Mouse (Mus musculus) G1E-ER4 (cell line): Measurements from ENCODE around the gene Arel1. TPM values are rescaled to one million over a fixed set of nuclear protein-coding genes. Genes with fewer than 3 reads are reported as not detected.

Experiments
- GATA1 ChIP-seq: IDR thresholded peaks from one replicate; pipeline ENCODE4 v1.8.0; 2012; ENCODE audit warnings: low read length, inconsistent platforms
- polyA plus RNA-seq: library from polyadenylated mRNA; stranded (reverse); fragments of >175 nt; gene quantifications from 2 replicates; pipeline ENCODE4 v1.2.3, GENCODE M21; 2012

The Arel1 gene
- 7.5 and 7.9 TPM in 2 replicates for polyA plus RNA-seq

- no peak for TF ChIP-seq GATA1
Observed at GRCm38 (mm10) chr12:84970428-84971096, at the start of gene Arel1, which contains the start of gene Fcf1. Gene Arel1, minus strand, starts transcription at chr12:84970900. Gene Fcf1, plus strand, starts transcription at chr12:84970897.

DNA sequence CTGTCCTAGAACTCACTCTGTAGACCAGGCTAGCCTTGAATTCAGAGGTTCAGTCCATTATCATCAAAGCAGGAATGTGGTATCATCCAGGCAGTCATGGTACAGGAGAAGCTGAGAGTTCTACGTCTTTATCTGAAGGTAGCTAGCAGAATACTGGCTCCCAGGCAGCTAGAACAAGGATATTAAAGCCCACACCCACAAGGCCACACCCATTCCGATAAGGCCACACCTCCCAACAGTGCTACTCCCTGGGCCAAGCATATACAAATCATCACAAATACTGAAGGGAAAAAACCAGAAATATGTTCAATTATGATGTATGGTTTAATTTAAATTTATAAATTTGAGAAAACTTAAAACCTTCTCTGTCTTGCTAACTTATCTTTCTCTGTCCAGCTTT lies 41.5 kb upstream of the Arel1 start:
- TF ChIP-seq GATA1: no peak

GRCm38 (mm10) chr12:85010541-85010940 lies 39.8 kb upstream of the Arel1 start:
- no peak for TF ChIP-seq GATA1

- TF ChIP-seq GATA1: no peak
Observed at GRCm38 (mm10) chr12:85009776-85010175, 39.1 kb upstream of the Arel1 start.

DNA sequence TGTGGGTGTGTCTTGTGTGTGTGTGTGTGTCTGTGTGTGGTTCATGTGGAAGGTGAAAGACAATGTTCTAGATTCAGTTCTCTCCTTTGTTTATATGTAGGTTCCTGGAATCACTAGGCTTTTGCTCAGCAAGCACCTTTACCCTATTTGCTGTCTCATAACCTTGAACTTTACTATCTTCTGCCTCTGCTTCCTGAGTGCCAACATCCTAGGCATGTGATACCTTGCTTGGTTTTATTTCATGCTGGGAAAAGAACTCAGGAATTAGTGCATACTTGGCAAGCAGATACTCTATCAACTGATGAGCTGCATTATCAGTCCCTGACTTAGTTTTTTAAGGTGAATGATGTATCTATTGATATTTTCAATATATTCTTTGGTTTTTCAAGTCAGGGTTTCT lies 36.3 kb upstream of the Arel1 start:
- no peak for TF ChIP-seq GATA1

DNA sequence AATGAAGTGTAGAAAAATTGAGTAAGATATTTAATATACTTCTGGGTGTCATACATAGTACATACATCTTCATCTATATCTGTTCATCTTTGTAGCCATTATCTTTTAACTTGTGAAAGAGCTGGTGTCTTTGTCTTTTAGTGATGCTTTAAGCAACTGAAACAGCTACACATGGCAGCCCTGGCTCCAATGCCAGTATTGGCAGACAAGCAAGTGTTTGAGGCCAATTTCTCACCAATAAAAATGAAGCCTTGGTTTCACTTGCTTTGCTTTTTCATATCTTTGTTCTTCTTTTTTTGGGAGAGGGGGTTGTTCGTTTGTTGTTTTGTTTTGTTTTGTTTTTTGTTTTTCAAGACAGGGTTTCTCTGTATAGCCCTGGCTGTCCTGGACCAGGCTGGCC lies 35.5 kb upstream of the Arel1 start:
- TF ChIP-seq GATA1: no peak

DNA sequence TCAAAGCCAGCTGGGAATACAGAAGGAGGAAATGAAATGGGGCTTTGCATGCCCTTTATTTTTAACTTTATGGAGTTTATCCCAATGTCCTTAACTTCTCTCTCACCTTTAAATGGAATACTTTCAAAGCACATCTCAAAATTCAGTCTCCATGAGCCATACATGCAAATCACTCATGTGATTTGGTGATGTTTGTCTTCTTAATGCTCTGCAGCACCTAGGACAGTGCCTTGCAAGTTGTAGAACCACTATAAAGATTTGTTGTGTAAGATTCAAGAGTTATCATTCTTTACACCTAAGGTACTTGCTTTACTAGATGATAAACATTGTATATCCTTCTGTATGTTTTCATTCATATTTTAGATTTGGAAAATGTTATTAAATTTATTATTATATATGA lies 28.4 kb upstream of the Arel1 start:
- no peak for TF ChIP-seq GATA1

GRCm38 (mm10) chr12:84996501-84997398 lies 26.1 kb upstream of the Arel1 start:
- no peak for TF ChIP-seq GATA1

GRCm38 (mm10) chr12:84996083-84996496 lies 25.4 kb upstream of the Arel1 start, which contains the start of gene Ylpm1:
Gene Ylpm1, plus strand, starts transcription at chr12:84996321.
- TF ChIP-seq GATA1: no peak

DNA sequence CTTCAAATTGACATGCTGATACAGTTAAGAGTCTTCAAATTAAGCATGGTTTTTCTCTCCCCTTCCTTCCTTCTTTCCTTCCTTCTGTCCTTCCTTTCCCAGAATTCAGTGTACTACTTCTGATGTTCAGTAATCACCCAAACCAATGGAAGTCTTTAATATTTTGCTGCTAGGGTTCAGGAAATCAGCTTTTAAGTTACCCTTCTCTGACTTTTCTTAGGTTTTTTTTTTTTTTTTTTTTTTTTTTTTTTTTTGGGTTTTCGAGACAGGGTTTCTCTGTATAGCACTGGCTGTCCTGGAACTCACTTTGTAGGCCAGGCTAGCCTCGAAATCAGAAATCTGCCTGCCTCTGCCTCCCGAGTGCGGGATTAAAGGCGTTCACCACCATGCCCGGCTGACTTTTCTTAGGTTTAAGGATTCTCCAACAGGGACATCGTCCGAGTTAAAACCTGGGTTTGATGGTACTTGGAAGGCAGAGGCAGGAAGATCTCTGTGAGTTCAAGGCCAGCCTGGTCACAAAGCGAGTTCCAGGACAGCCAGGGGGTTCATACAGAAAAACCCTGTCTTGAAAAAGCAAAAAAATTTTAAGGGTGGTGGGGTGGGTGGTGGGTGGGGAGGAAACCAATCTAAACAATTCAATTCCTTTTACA lies 24.5 kb upstream of the Arel1 start:
- TF ChIP-seq GATA1: no peak

DNA sequence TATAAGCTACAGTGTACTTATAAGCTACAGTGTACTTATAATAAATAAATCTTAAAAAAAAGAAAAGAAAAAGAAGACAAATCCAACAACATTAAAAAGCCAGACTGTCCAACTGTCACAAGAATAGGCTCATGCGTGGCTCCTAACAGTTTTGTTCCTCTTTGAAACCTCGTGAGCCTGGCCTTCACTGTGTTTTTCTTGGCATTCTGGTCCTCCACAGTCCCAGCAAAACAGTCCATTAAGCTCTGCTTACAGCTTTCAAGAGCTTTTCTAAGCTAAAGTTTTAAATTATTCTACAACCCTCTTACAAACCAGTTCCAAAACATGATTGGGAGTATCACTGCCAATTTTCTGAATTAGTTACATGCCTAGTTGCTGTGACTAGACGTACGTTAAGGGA lies 18.8 kb upstream of the Arel1 start:
- TF ChIP-seq GATA1: no peak

- no peak for TF ChIP-seq GATA1
Observed at GRCm38 (mm10) chr12:84979264-84979862, 8.7 kb upstream of the Arel1 start.

GRCm38 (mm10) chr12:84969656-84970427 lies 858 bp downstream of the Arel1 start:
- no peak for TF ChIP-seq GATA1

DNA sequence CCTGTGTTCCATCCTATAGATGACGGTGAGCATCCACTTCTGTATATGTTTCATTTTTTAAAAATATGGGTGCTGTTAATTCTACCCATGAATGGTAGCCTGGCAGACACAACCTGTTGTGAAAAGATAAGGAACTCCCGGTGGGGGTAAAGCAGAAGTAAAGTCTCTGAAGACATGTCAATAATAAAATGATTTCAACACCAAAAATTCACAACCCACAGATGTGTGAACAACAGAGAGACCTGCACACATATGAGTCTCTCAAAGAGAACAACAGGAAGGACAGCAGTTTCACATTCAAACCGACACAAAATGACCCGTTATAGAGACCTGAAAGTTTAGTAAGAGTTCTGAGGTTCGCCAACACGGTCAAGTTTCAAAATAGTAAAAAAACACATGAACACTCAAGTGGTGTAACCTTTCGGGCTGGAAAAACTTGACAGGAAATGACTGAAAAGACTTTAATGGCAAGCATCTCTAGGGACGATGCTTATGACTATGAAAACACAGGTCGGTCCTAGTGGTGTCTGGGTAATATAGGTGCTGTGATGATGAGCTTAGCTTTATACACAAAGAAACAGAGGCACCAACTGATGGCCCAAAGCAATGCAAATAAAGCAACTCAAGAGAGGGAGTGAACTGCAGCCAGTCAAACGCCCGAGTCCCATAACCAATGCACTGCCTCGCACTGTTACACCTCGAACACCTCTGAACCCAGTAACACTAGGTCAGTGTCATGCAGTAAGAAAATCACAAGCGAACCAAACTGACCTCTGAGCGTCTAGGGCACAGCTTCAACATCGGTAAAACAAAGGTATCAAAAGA lies 1.7 kb downstream of the Arel1 start:
- no peak for TF ChIP-seq GATA1
